Mouse (Mus musculus) lung, postnatal 4 days (tissue): Measurements from ENCODE around the gene Timm23.
"Not testable (repeated sequence)": the region's sequence is repeated elsewhere in the genome, so short reads cannot be mapped to it uniquely, and the experiment has no call there.

Experiments used
- DNase-seq, 2 experiments: peaks; one replicate each; pipeline ENCODE4 v3.0.0; 2021

Gene Timm23

GRCm38 (mm10) chr14:32201791-32202451, at the start of gene Timm23, which contains the start of gene Parg:
Gene Timm23, minus strand, starts transcription at chr14:32201898.
Gene Parg, plus strand, starts transcription at chr14:32201949.
- DNase-seq = peak; percentile 90 to 91

- DNase-seq = no peak
Measured at GRCm38 (mm10) chr14:32249616-32250015, 47.9 kb upstream of the Timm23 start.

- no peak for DNase-seq
Measured at GRCm38 (mm10) chr14:32246019-32246418, 44.3 kb upstream of the Timm23 start.

- no peak for DNase-seq
Measured at GRCm38 (mm10) chr14:32242401-32242800, 40.7 kb upstream of the Timm23 start.

GRCm38 (mm10) chr14:32228996-32229395, 27.3 kb upstream of the Timm23 start:
- peak in 1 of 2 experiments; percentile 46 for DNase-seq

GRCm38 (mm10) chr14:32226601-32227000, 24.9 kb upstream of the Timm23 start:
- DNase-seq = no peak

- DNase-seq = no peak
Measured at GRCm38 (mm10) chr14:32201354-32201753, 344 bp downstream of the Timm23 start.

GRCm38 (mm10) chr14:32193557-32193956, 8.1 kb downstream of the Timm23 start:
- DNase-seq = not testable (repeated sequence)

GRCm38 (mm10) chr14:32192437-32192836, 9.3 kb downstream of the Timm23 start:
- peak; percentile 44 to 68 for DNase-seq

GRCm38 (mm10) chr14:32191926-32192325, 9.8 kb downstream of the Timm23 start:
- no peak for DNase-seq

GRCm38 (mm10) chr14:32190627-32191391, 10.9 kb downstream of the Timm23 start:
- no peak for DNase-seq

GRCm38 (mm10) chr14:32183846-32184245, 17.9 kb downstream of the Timm23 start:
- no peak for DNase-seq

GRCm38 (mm10) chr14:32180861-32181260, 20.8 kb downstream of the Timm23 start:
- no peak for DNase-seq

GRCm38 (mm10) chr14:32179393-32180195, 22.1 kb downstream of the Timm23 start:
- DNase-seq = no peak

- not testable (repeated sequence) for DNase-seq
Measured at GRCm38 (mm10) chr14:32176590-32176989, 25.1 kb downstream of the Timm23 start.

GRCm38 (mm10) chr14:32175310-32175709, 26.4 kb downstream of the Timm23 start:
- no peak for DNase-seq

GRCm38 (mm10) chr14:32170137-32170536, 31.6 kb downstream of the Timm23 start:
- no peak for DNase-seq

GRCm38 (mm10) chr14:32168653-32169231, 33.0 kb downstream of the Timm23 start:
- no peak for DNase-seq

- DNase-seq = no peak
Measured at GRCm38 (mm10) chr14:32167326-32167725, 34.4 kb downstream of the Timm23 start.

- peak in 1 of 2 experiments; percentile 36 for DNase-seq
Measured at GRCm38 (mm10) chr14:32166840-32167239, 34.9 kb downstream of the Timm23 start.

- no peak for DNase-seq
Measured at GRCm38 (mm10) chr14:32166062-32166441, 35.6 kb downstream of the Timm23 start.

GRCm38 (mm10) chr14:32165278-32166061, 36.2 kb downstream of the Timm23 start:
- peak; percentile 85 to 86 for DNase-seq
